Mouse (Mus musculus): ENCODE measurements around the gene Ccdc65. TPM values are rescaled to one million over a fixed set of nuclear protein-coding genes. Genes with fewer than 3 reads are reported as not detected.

Gene Ccdc65
- polyA plus RNA-seq, 1 experiment from 2014 or later: 0.57 TPM

Other genes starting within 250 kb of the Ccdc65 start
- not detected in 2 replicates for gene OR5BS1P, start 238.3 kb upstream of the Ccdc65 start, polyA plus RNA-seq (2014; fragmentation: Nextera tagmentation; extraction: Ambion mirVana)
- 0.57 TPM in 1 of 2 replicates, not detected in the other for gene Lalba, start 225.5 kb upstream of the Ccdc65 start, polyA plus RNA-seq (2014; fragmentation: Nextera tagmentation; extraction: Ambion mirVana)
- not detected in 2 replicates for gene Olfr279, start 215.8 kb upstream of the Ccdc65 start, polyA plus RNA-seq (2014; fragmentation: Nextera tagmentation; extraction: Ambion mirVana)
- 97.3 and 99.7 TPM in 2 replicates for gene Kansl2, start 173.9 kb upstream of the Ccdc65 start, polyA plus RNA-seq (2014; fragmentation: Nextera tagmentation; extraction: Ambion mirVana)
- gene Ccnt1, start 137.3 kb upstream of the Ccdc65 start, polyA plus RNA-seq (2014; fragmentation: Nextera tagmentation; extraction: Ambion mirVana): 48.7 and 52.6 TPM in 2 replicates
- gene 4930415O20Rik, start 137.2 kb upstream of the Ccdc65 start, polyA plus RNA-seq (2014; fragmentation: Nextera tagmentation; extraction: Ambion mirVana): 0.35 and 0.59 TPM in 2 replicates
- gene Adcy6, start 98.1 kb upstream of the Ccdc65 start, polyA plus RNA-seq (2014; fragmentation: Nextera tagmentation; extraction: Ambion mirVana): 19.8 and 21.9 TPM in 2 replicates
- 31.5 and 34.8 TPM in 2 replicates for gene Cacnb3, start 77.4 kb upstream of the Ccdc65 start, polyA plus RNA-seq (2014; fragmentation: Nextera tagmentation; extraction: Ambion mirVana)
- 27.1 TPM in 2 replicates for gene Ddx23, start 45.3 kb upstream of the Ccdc65 start, polyA plus RNA-seq (2014; fragmentation: Nextera tagmentation; extraction: Ambion mirVana)
- 0.83 and 1.0 TPM in 2 replicates for gene Rnd1, start 30.7 kb upstream of the Ccdc65 start, polyA plus RNA-seq (2014; fragmentation: Nextera tagmentation; extraction: Ambion mirVana)
- 47.9 and 53.1 TPM in 2 replicates for gene Fkbp11, start 20.0 kb downstream of the Ccdc65 start, polyA plus RNA-seq (2014; fragmentation: Nextera tagmentation; extraction: Ambion mirVana)
- 34.6 and 37.1 TPM in 2 replicates for gene Arf3, start 55.0 kb downstream of the Ccdc65 start, polyA plus RNA-seq (2014; fragmentation: Nextera tagmentation; extraction: Ambion mirVana)
- 0.12 TPM in 1 of 2 replicates, not detected in the other for gene Wnt10b, start 69.9 kb downstream of the Ccdc65 start, polyA plus RNA-seq (2014; fragmentation: Nextera tagmentation; extraction: Ambion mirVana)
- gene Wnt1, start 81.7 kb downstream of the Ccdc65 start, polyA plus RNA-seq (2014; fragmentation: Nextera tagmentation; extraction: Ambion mirVana): not detected in 2 replicates
- gene Ddn, start 101.3 kb downstream of the Ccdc65 start, polyA plus RNA-seq (2014; fragmentation: Nextera tagmentation; extraction: Ambion mirVana): not detected in 2 replicates
- 77.0 and 77.3 TPM in 2 replicates for gene Prkag1, start 123.3 kb downstream of the Ccdc65 start, polyA plus RNA-seq (2014; fragmentation: Nextera tagmentation; extraction: Ambion mirVana)
- 16.2 and 17.5 TPM in 2 replicates for gene Kmt2d, start 163.0 kb downstream of the Ccdc65 start, polyA plus RNA-seq (2014; fragmentation: Nextera tagmentation; extraction: Ambion mirVana)
- 9.5 and 11.4 TPM in 2 replicates for gene Rhebl1, start 186.3 kb downstream of the Ccdc65 start, polyA plus RNA-seq (2014; fragmentation: Nextera tagmentation; extraction: Ambion mirVana)
- gene Dhh, start 190.3 kb downstream of the Ccdc65 start, polyA plus RNA-seq (2014; fragmentation: Nextera tagmentation; extraction: Ambion mirVana): 0.62 and 1.0 TPM in 2 replicates
- gene Lmbr1l, start 210.0 kb downstream of the Ccdc65 start, polyA plus RNA-seq (2014; fragmentation: Nextera tagmentation; extraction: Ambion mirVana): 4.1 and 5.5 TPM in 2 replicates
- 1,667 and 1,776 TPM in 2 replicates for gene Tuba1b, start 226.4 kb downstream of the Ccdc65 start, polyA plus RNA-seq (2014; fragmentation: Nextera tagmentation; extraction: Ambion mirVana)
- gene Gm49450, start 245.3 kb downstream of the Ccdc65 start, polyA plus RNA-seq (2014; fragmentation: Nextera tagmentation; extraction: Ambion mirVana): not detected in 2 replicates
- gene Tuba1a, start 245.5 kb downstream of the Ccdc65 start, polyA plus RNA-seq (2014; fragmentation: Nextera tagmentation; extraction: Ambion mirVana): 1,282 and 1,437 TPM in 2 replicates

All from intestine, embryonic 14.5 days (tissue).